Mouse (Mus musculus) kidney, embryonic 16.5 days (tissue): ENCODE data around the gene Ranbp3l. TPM values are rescaled to one million over a fixed set of nuclear protein-coding genes. Genes with fewer than 3 reads are reported as not detected.
A peak's percentile ranks its signal among the peaks of the same experiment; 100 is the strongest.

Experiments
- ATAC-seq: fragments of 200-750 bp; cut with Nextera tagmentation; 2 replicates; pipeline ENCODE4 v1.8.0; 2017; ENCODE audit warnings: moderate TSS enrichment; ENCODE audit not compliant: low FRiP score, low TSS enrichment
- H3K27ac ChIP-seq: fragments of 300-500 bp; sonication (generic); 2 replicates; pipeline ENCODE4 v1.5.1; 2014; ENCODE audit warnings: low read length
- H3K27me3 ChIP-seq: fragments of 300-500 bp; sonication (generic); 2 replicates; pipeline ENCODE4 v1.6.1; 2014; ENCODE audit warnings: low read length, control low read depth, mixed read lengths; ENCODE audit not compliant: insufficient read depth
- H3K36me3 ChIP-seq: fragments of 300-500 bp; sonication (generic); 2 replicates; pipeline ENCODE4 v1.6.1; 2014; ENCODE audit warnings: low read length, control low read depth, mixed read lengths; ENCODE audit not compliant: insufficient read depth
- H3K4me1 ChIP-seq: fragments of 300-500 bp; sonication (generic); 2 replicates; pipeline ENCODE4 v1.6.1; 2014; ENCODE audit warnings: low read length, control low read depth, mixed read lengths; ENCODE audit not compliant: insufficient read depth
- H3K4me2 ChIP-seq: fragments of 300-500 bp; sonication (generic); replicated peaks from 2 replicates; pipeline ENCODE4 v1.6.1; 2014; ENCODE audit warnings: low read depth, low read length
- H3K4me3 ChIP-seq: fragments of 300-500 bp; sonication (generic); 2 replicates; pipeline ENCODE4 v1.5.1; 2014; ENCODE audit warnings: mild to moderate bottlenecking, low read length
- H3K9ac ChIP-seq: fragments of 300-500 bp; sonication (generic); replicated peaks from 2 replicates; pipeline ENCODE4 v1.6.1; 2014; ENCODE audit warnings: low read length
- H3K9me3 ChIP-seq: fragments of 300-500 bp; sonication (generic); 2 replicates; pipeline ENCODE4 v1.6.1; 2016; ENCODE audit warnings: low read length, control low read depth
- WGBS: fragments of 180-500 bp; shearing (Covaris S2); extraction: QIAGEN DNeasy Blood & Tissue Kit; methylation state at CpG from one replicate; pipeline ENCODE4 v1.1.7; 2014; 5-methylcytosine and 5-hydroxymethylcytosine counted together
- polyA plus RNA-seq: library from polyadenylated mRNA; unstranded; fragments of >200 nt; fragmentation: Nextera tagmentation; extraction: Ambion mirVana; gene quantifications from 2 replicates; pipeline ENCODE4 v1.2.1, GENCODE M21; 2015

Gene Ranbp3l
- polyA plus RNA-seq, 1 experiment from 2014 or later: 3.2 TPM

DNA sequence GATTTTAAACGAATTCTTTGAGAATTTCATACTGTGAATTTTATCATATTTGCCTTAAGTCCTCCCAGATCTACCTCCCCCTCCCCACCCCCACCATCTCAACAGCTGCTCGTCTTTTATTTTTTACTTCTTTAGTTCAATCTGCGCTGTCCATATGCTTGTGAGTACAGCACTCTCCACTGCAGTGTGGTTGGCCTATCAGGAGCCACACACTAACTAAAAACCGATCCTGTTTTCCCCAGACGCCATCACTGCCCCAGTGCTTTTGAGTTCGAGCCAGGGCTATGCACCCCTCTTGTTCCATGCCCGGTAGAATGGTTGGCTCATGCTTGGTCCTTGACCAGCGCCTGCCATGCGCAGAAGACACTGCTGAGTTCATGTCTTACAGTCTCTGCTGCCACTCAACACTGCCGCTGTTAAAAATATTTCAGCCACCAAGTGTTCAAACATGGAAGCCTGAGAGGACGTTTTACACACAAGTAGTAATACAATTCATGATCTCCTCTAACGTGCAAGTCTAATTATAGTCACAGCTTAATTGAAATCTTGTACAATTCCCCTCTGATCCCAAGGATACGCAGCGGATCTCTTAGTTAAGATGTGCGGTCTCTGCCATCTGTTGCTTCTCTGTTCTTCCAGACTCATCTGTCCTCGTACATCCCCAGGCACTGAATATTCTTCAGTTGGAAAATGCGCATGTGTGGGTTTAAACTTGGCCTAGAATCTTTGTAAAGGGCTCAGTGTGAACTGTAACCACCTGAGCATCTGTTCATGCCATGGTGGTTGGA lies 120.3 kb downstream of the Ranbp3l start:
- H3K36me3 ChIP-seq: peaks cover 15% of the 10 kb centered on the region; the same call in 1 of the 2 replicates
- no peak for ATAC-seq
- H3K4me2 ChIP-seq: no peak overlapping the region
- peaks cover 18% of the 10 kb centered on the region for H3K4me1 ChIP-seq
- no peak overlapping the region for H3K4me3 ChIP-seq
- 89% methylated on average over 17 of the region's 17 CpGs for WGBS
- H3K27ac ChIP-seq: no peak overlapping the region
- H3K27me3 ChIP-seq: no peaks in the 10 kb centered on the region
- H3K9me3 ChIP-seq: no peaks in the 10 kb centered on the region
- no peak overlapping the region for H3K9ac ChIP-seq

DNA sequence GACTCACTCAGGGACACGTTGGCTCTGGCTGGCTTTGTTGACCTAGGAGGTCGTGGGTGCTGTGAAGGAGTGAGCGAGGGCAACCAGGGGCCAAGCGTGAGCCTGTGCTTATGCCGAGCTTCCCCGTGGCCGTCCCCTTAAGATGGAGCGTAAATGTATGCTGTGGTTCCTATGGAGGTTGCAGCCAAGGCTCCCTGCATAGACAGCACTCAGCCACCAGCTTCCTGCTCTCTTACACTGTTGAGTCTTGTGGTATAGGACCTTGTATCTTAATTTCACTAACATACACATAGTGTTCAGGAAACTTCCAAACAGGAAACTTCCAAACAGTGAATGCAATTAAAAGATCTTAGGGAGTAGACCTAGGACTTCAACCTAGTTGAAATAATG lies 120.9 kb downstream of the Ranbp3l start:
- Histone ChIP-seq H3K36me3 (peaks cover 19% of the 10 kb centered on the region), H3K4me2 (no peak overlapping the region), H3K4me1 (peaks cover 18% of the 10 kb centered on the region), H3K9me3 (no peaks in the 10 kb centered on the region), H3K27me3 (no peaks in the 10 kb centered on the region), H3K27ac (peak overlapping the region; percentile 20; the same call in 1 of the 2 replicates), H3K4me3 (no peak overlapping the region), H3K9ac (no peak overlapping the region)
- 54% methylated on average over 8 of the region's 8 CpGs for WGBS
- ATAC-seq: 0 out of 2 replicates have a peak, but pooled peaks have one; percentile 28

DNA sequence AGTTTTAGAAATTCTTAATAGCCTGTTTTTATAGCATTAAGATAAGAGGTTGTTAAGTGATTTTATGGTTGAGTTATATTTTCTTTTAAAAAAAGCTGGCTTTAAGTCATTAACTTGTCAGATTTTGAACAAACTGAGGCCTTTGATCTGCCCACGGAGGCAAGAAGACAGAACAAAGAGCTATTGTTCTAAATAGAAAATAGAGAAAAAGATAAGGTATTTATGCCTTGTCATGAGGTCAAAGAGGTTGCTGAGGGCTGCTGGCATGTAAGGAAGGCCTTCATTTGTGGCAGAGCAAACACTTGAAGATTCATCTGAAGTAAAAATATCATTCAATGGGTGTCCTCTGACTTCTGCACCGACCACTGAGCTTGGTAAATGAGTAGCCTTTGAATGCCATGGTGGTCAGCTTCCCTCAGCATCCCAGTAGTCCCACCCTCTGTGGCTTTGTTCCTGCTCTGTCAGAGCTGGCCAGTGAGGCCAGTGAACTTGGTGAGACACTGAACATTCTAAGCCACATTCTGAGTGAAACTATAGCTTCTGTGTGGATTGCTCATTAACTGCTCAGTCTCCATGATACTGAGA lies 121.5 kb downstream of the Ranbp3l start:
- H3K4me3 ChIP-seq: no peak overlapping the region
- no peak overlapping the region for H3K4me2 ChIP-seq
- H3K4me1 ChIP-seq: peaks cover 19% of the 10 kb centered on the region
- no peaks in the 10 kb centered on the region for H3K9me3 ChIP-seq
- WGBS: 12% methylated on average over 2 of the region's 2 CpGs
- H3K27me3 ChIP-seq: no peaks in the 10 kb centered on the region
- ATAC-seq: peak; percentile 71
- H3K27ac ChIP-seq: no peak overlapping the region
- no peak overlapping the region for H3K9ac ChIP-seq
- peaks cover 20% of the 10 kb centered on the region for H3K36me3 ChIP-seq

DNA sequence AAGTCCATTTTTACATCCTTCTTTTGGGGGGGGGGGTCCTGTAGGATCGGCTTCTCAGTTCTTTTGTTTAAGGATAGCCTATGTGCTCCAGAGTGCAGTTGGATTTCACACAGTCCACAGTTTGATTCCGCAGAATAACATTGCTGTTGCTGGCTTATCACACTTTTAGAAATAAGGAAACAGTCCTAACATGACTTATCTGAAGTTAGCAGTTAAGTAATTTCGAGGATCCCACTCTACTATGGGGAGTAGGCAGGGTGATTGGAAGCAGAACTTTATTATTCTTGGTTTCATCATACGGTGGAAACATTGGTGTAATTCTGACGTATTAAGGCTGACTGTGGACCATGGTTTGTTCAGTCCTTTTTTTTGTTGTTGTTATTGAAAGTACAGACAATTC lies 122.9 kb downstream of the Ranbp3l start:
- Histone ChIP-seq H3K9me3 (no peaks in the 10 kb centered on the region), H3K9ac (no peak overlapping the region), H3K36me3 (peaks cover 20% of the 10 kb centered on the region), H3K4me2 (no peak overlapping the region), H3K4me3 (no peak overlapping the region), H3K27me3 (no peaks in the 10 kb centered on the region), H3K4me1 (peaks cover 24% of the 10 kb centered on the region), H3K27ac (no peak overlapping the region)
- ATAC-seq: no peak
- WGBS: 86% methylated on average over 5 of the region's 5 CpGs

DNA sequence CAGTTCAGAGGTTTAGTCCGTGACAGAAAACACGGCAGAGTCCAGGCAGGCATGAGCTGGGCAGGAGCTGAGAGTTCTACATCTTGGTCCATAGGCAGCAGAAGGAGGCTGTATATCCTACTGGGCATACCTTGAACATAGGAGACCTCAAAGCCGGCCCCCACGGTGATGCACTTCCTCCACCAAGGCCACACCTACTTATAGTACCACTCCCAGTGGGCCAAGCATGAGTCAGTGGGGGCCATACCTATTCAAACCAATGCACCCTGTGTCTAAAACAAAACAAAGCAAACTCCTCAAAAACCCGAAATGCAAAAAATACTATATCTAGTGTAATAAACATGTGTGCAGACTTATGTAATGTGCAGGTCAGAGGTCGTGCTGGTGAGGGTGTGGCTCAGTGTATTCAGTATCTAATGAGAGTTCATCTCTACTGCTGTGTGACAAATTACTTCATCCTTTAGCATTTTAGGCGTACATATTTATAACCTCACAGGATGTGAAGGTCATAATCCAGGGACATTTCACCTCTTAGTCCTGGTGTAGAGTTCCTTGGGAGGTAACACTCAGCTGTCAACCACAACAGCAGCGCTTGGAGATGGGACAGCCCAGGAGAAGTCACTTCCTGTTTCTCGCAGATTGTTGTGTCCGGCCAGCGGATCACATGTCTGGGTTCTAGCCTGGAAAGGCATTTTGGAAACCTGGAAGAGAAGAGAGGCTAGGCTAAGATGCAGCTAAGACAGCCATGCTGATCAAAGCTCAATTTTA lies 126.0 kb downstream of the Ranbp3l start:
- peak; percentile 46; the same call in 1 of the 2 replicates for ATAC-seq
- Histone ChIP-seq H3K27me3 (no peaks in the 10 kb centered on the region), H3K9ac (no peak overlapping the region), H3K27ac (no peak overlapping the region), H3K36me3 (peaks cover 19% of the 10 kb centered on the region), H3K4me2 (no peak overlapping the region), H3K4me1 (peaks cover 13% of the 10 kb centered on the region), H3K4me3 (no peak overlapping the region), H3K9me3 (no peaks in the 10 kb centered on the region)
- 68% methylated on average over 11 of the region's 11 CpGs for WGBS

DNA sequence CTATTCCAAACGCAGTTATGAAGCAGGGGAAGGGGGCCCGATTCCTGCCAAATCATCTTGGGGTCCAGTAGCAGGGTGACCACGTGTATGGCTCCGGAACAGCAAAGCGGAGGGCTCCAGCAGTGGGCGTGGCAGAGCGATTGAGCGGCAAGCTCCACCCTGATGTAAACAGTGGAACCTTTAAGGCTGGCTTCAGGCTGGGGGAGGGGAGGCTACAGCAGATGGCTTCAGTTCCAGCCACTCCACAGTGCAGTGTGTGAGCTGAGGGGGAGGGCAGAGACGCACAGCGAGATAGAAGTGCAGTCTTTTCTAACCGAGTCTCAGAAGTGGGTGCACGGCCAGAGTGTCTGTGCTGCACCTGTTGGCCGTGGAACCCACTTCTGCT lies 126.6 kb downstream of the Ranbp3l start:
- peak; percentile 92 for ATAC-seq
- peak overlapping the region; percentile 36 for H3K4me2 ChIP-seq
- no peak overlapping the region for H3K27ac ChIP-seq
- H3K9ac ChIP-seq: no peak overlapping the region
- H3K9me3 ChIP-seq: no peaks in the 10 kb centered on the region
- peaks cover 24% of the 10 kb centered on the region for H3K36me3 ChIP-seq
- peaks cover 10% of the 10 kb centered on the region for H3K4me1 ChIP-seq
- H3K27me3 ChIP-seq: no peaks in the 10 kb centered on the region
- 19% methylated on average over 13 of the region's 13 CpGs for WGBS
- H3K4me3 ChIP-seq: no peak overlapping the region

DNA sequence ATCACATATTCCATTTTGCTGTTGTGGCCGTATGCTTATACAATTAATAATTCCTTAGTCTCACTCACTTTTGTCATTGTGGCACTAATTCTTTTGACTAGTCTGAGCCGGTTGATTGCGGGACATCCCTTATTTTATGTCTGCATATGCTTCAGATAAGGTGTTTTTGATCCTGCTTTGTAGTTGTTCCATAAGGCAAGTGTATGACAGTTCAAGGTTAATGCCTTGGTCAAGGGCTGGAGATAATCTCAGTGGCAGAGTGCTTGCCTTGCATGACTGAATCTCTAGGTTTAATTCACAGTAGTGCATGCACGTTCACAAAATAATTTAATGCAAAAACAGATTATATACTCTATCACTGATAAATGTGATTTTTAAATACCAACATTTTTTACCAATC lies 129.1 kb downstream of the Ranbp3l start:
- no peak overlapping the region for H3K9ac ChIP-seq
- 91% methylated on average over 4 of the region's 4 CpGs for WGBS
- no peak overlapping the region for H3K4me2 ChIP-seq
- H3K27ac ChIP-seq: no peak overlapping the region
- H3K36me3 ChIP-seq: peaks cover 36% of the 10 kb centered on the region
- ATAC-seq: no peak
- no peaks in the 10 kb centered on the region for H3K9me3 ChIP-seq
- H3K27me3 ChIP-seq: no peaks in the 10 kb centered on the region
- peaks cover 6% of the 10 kb centered on the region for H3K4me1 ChIP-seq
- no peak overlapping the region for H3K4me3 ChIP-seq

DNA sequence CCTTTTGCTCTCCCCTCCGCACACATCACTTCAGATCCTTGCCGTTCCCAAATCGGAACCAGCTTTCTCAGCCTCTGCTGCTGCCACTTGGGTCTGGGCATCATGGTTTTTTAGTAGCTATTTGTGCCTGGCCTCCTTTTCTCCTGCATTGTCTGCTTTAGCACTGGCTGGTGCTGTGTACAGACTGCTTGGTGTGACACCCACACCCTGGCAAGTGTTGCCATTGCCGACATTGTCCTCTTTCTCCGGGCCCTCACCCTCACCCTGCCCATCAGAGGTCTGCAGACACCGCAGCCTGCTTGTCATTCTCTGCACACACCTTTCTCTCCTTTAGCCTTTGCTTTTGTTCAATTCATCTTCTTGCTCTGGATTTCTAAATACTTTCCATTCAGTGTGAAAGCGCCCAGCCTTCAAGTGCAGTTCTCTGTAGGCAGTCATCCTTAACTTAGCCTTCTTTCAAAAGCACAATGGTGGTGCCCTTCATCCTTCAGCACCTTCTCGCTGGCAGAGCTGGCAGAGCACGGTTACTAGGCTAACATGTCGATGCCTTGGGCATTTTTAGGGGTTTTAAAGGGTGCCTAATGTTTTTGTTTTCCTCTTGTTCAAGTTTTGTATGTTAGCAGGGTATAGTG lies 132.8 kb downstream of the Ranbp3l start:
- Histone ChIP-seq H3K9me3 (no peaks in the 10 kb centered on the region), H3K4me3 (no peak overlapping the region), H3K4me1 (no peaks in the 10 kb centered on the region), H3K9ac (no peak overlapping the region), H3K27ac (no peak overlapping the region), H3K4me2 (no peak overlapping the region), H3K36me3 (peaks cover 34% of the 10 kb centered on the region), H3K27me3 (no peaks in the 10 kb centered on the region)
- ATAC-seq: no peak
- WGBS: 90% methylated on average over 10 of the region's 10 CpGs

DNA sequence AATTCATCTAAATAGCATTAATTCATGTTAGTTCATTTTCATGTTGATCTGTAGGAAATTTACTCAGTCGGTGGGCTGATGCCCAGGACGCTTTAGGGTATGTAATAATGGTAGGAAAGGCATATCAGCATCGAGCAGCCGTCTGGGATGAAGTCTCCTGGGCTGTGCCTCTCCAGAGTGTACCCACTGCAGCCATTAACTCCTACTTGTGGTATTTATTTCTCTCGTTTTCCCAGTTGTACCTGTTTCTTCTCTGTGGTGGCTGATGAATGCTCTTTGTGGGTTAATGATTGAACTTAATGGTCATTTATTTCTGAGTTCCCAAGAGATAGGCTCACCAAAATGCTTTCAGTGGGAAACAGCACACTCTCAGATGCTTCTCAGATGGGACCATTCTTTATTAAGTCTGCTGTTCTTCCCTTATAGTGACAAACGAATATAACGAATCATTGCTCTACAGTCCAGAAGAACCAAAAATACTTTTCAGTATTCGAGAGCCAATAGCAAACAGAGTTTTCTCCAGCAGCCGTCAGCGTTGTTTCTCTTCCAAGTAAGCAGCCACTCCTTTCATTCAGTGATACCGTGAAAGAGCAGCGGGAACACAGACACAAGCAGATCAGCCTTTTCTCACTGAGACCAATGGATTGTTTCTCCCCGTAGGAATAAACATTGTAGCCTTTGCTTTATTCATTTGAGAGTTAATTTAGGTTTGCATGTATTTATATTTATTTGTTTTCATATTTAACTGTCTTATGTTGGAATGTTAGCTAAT lies 138.7 kb downstream of the Ranbp3l start:
- Histone ChIP-seq H3K27me3 (no peaks in the 10 kb centered on the region), H3K4me2 (no peak overlapping the region), H3K9ac (no peak overlapping the region), H3K4me3 (no peak overlapping the region), H3K4me1 (no peaks in the 10 kb centered on the region), H3K27ac (0 out of 2 replicates have a peak overlapping the region, but pooled peaks have one; percentile 38), H3K9me3 (no peaks in the 10 kb centered on the region), H3K36me3 (peaks cover 17% of the 10 kb centered on the region; the same call in 1 of the 2 replicates)
- 84% methylated on average over 13 of the region's 13 CpGs for WGBS
- ATAC-seq: peak; percentile 42; the same call in 1 of the 2 replicates
